Mouse (Mus musculus): ENCODE data around the gene H2afx.
"Not testable (repeated sequence)": the region's sequence is repeated elsewhere in the genome, so short reads cannot be mapped to it uniquely, and the experiment has no call there.

Gene H2afx

GRCm38 (mm10) chr9:44318826-44319095, 15.7 kb upstream of the H2afx start:
- no peak for DNase-seq (ENCODE audit: low spot score)

DNA sequence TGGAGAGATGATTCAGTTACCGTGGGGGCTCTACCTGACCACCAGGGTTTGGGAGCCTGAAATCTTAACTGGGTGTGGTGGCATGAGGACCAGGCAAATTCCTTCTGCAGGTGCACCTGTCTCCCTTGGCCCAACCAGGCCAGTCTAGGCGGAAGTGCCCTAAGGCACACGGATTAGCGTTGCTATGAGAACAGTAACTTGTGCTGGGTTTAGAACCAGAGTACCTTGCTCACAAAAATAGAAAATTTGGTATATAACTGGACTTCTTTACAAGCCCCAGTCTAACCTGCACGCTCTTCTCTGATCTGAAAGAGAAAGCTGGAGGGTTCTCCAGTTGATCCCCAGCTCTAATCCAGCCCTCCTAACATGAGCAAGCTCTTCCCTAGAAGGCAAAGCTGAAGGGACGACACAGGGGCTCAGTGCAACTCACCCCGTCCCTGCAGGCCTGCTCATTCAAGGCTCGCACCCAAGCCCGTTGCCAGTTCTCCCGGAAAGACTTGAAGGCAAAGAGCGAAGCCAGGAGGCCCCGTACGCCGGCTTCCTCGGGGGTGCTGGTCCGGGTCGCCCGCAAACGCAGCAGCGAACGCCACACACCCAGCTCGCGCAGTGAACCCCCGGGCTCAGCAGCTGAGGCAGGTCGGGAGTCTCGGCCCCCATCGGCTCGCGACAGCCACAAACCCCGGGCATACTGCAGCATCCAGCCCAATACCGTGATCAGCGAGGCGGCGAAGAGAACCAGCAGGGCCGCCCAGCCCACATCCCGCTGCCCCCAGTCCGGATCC, 15.2 kb upstream of the H2afx start:
- no peak for DNase-seq (ENCODE audit: low spot score)

- peak; percentile 98 for DNase-seq (ENCODE audit: low spot score)
Observed at GRCm38 (mm10) chr9:44319887-44320798, 14.4 kb upstream of the H2afx start, which contains the start of gene C2cd2l. C2cd2l (minus strand) TSS chr9:44320285.

- DNase-seq (ENCODE audit: low spot score): no peak
Observed at GRCm38 (mm10) chr9:44320799-44321133, 13.7 kb upstream of the H2afx start.

DNA sequence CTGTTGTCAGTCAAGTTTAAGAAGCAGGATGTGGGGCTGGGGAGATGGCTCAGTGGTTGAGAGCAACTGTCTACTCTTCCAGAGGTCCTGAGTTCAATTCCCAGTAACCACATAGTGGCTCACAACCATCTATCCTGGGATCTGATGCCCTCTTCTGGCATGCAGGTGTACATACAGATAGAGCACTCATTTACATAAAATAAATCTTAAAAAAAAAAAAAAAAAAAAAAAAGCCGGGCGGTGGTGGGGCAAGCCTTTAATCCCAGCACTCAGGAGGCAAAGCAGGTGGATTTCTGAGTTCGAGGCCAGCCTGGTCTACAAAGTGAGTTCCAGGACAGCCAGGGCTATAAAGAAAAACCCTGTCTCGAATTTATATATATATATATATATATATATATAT, 10.8 kb upstream of the H2afx start:
- not testable (repeated sequence) for DNase-seq (ENCODE audit: low spot score)

DNA sequence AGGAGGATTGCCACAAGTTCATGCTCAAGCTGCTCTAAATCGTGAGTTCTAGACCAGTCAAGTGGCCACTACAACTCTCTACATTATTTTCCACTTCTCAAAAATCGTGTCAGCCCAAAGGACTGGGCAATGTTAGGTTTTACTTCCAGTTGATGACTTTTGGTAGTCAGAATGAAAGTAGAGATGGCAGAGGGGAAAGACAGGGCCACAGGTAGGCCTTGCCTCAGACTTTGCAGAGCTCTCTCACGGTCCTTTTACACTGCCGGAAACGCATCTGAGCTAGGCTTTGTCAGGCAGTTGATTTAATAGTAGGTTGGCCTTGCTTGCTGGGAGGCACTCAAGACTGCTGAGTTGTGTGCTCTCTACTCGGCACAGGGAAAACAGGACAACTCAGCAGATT, 10.3 kb upstream of the H2afx start:
- DNase-seq (ENCODE audit: low spot score): no peak

- not testable (repeated sequence) for DNase-seq (ENCODE audit: low spot score)
Observed at GRCm38 (mm10) chr9:44325032-44325767, 9.3 kb upstream of the H2afx start.

- no peak for DNase-seq (ENCODE audit: low spot score)
Observed at GRCm38 (mm10) chr9:44325768-44326370, 8.6 kb upstream of the H2afx start, which contains the start of gene Dpagt1. Dpagt1 (plus strand) TSS chr9:44326019.

DNA sequence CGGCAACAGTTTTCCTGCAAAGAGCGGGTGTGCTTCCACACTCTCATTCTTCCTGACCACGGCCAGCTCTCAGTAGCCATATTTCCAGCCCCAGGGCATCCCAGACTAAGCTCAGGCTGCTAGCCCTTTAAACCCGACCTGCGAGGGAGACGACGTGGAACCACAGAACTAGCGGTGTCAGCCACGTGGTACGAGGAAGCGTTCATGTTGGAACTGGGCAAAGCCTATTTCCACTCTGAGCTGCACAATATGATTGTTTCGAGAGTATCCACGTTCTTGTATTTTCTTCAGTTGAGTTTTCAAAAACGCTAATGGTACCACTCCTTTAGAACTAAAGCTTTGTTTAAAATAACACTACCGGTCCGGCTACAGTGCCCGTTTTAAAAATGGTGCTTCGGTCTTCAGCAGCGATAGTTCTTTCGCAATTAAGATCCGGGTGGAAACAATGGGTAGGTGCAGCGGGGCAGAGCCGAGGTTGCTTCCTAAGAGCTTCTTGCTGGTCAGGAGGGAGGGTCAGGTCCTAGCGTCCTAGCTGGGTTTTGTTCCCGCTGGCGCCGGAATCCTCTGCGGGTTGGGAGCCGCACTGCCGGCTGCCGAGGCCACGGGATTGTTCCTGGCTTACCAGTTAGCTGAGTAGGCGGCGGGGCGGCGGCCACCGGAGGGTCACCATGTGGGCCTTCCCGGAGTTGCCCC, 8.0 kb upstream of the H2afx start:
- peak; percentile 90 for DNase-seq (ENCODE audit: low spot score)

- DNase-seq (ENCODE audit: low spot score): peak; percentile 81
Observed at GRCm38 (mm10) chr9:44327064-44327711, 7.3 kb upstream of the H2afx start.

GRCm38 (mm10) chr9:44327926-44328325, 6.6 kb upstream of the H2afx start:
- DNase-seq (ENCODE audit: low spot score): no peak

DNA sequence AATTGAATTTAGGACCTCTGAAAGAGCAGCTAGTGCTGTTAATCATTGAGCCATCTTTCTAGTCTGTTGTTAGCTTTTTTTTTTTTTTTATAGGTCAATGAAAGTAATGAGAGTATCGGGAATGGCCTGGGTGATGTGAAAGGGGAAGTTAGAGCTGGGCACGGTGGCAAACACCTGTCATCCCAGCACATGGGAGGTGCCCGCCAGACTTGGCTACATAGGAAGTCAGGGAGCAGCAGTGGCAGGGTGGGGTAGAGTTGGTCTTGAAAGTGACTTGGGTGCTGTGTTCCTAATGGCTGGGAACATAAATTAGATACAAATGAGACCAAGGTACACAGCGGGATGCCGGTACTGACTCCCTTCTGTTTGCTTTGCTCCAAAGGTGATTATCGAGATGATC, 3.8 kb upstream of the H2afx start:
- DNase-seq (ENCODE audit: low spot score): no peak

GRCm38 (mm10) chr9:44332918-44333638, 1.4 kb upstream of the H2afx start:
- DNase-seq (ENCODE audit: low spot score): no peak

DNA sequence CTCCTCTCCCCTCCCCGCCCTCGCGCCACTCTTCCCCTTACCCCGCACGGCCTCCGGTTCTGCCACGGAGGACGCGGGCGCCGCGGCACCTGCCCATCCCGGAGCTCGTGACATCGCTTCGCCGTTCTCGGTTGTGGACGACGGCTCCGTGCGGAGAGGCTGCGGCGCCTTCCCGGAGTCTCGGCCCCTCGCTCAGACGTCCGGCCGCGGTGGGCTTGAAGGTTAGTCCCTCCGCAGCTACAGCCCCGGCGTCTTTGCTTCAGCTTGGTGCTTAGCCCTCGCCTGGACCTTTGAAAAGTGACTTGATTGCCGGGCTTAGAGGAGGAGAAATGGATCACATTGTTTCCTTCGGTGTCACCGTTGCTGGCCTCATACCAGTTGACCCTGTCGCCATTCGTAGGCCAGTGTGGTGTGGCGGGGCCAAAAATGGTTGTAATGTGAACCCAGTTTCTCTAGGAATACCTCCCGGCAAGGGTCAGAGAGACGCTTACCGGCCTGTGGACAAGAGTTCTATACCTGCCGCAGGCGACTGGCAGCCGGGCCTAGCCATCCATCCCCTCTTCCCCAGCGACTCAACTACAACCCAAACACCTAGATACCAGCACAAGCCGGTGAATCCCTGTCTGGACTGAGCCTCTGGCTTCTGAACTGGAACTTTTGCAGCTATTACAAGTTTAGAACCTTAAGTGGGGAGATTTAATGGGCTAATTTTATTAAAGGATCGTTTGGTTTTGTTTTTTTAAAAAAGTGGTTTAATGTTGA, 1.0 kb downstream of the H2afx start:
- DNase-seq (ENCODE audit: low spot score): peak; percentile 58

DNA sequence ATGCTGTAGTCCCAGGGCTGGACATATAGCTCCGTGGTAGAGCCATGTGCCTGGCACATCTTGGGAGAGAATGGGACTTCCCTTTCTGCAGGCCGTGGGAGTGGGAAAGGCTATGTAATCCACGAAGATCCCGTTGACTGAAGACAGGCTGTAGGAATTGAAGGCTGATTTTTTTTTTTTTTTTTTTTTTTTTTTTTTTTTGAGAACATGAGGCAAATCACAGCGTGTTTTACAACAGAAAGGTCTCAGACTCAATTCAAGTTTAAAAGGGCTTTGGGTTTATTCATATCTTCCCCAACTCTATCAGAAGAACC, 1.6 kb downstream of the H2afx start:
- DNase-seq (ENCODE audit: low spot score): no peak

- DNase-seq (ENCODE audit: low spot score): peak; percentile 12
Observed at GRCm38 (mm10) chr9:44336513-44336912, 2.0 kb downstream of the H2afx start.

DNA sequence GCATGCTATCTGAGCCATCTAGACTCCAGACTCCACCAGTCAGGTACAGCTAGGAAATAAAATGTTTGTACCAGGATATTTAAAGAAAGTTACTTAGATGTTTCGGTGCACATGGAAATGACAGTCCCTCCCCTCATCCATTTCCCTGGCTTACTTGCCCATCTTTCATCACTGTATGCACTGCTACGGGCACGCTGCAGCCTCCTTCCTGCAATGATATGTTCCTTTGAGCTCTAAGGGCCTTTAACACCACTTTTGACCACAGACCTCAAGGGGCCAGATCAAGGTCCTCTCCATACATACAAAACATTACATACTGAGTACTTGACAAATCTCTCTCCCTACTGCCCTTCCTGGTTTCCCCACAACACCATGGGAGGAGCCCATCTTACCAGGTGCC, 2.5 kb downstream of the H2afx start:
- DNase-seq (ENCODE audit: low spot score): peak; percentile 3

DNA sequence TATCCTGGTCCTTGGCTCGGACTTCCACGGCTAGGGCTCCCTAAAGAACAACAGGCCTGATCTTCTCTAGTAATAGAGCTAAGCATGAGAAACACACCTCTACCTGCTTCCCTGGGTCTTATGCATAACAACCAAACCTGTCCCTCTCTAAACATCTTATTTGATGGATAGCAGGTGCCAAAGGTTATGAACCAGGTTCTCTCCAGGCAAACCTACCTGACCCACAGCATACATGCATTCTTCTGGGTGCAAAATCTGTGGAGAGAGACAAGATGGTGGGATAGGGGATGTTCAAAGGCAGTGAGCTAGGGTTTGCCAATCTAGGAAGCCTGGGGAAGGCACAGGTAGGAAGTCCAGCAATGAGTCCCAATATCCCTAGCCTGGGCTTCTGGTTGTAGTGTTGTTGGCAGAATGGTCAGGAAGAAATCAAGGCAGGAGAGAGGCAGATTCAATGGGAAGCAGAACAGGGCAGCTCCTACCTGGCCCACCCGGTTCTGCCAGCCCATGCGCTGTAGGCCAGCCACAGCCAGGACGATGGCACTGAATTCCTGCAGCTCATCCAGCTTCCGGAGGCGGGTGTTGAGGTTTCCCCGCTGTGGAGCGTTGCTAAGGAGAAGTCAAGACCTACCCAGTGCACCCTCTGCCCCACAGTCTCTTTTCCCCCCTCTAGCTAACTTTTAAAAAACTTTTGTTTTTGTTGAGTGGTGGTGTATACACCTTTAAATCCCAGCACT, 3.1 kb downstream of the H2afx start:
- DNase-seq (ENCODE audit: low spot score): no peak

GRCm38 (mm10) chr9:44338574-44338973, 4.1 kb downstream of the H2afx start:
- peak; percentile 21 for DNase-seq (ENCODE audit: low spot score)

All from embryo, embryonic 10.5 days (tissue).